Mouse (Mus musculus) olfactory bulb, adult 2 months (tissue): ENCODE results near the gene Cdh18.

Experiments used
- CTCF ChIP-seq: fragments of 200-500 bp; IDR thresholded peaks from 2 replicates; pipeline ENCODE4 v1.5.1; 2012; ENCODE audit warnings: low read depth, mild to moderate bottlenecking, low read length, moderate library complexity; ENCODE audit not compliant: insufficient read depth
- POLR2A ChIP-seq: fragments of 200-500 bp; IDR thresholded peaks from 2 replicates; pipeline ENCODE4 v1.6.1; 2012; ENCODE audit warnings: mild to moderate bottlenecking, low read depth, low read length, moderate library complexity; ENCODE audit not compliant: insufficient read depth

DNA sequence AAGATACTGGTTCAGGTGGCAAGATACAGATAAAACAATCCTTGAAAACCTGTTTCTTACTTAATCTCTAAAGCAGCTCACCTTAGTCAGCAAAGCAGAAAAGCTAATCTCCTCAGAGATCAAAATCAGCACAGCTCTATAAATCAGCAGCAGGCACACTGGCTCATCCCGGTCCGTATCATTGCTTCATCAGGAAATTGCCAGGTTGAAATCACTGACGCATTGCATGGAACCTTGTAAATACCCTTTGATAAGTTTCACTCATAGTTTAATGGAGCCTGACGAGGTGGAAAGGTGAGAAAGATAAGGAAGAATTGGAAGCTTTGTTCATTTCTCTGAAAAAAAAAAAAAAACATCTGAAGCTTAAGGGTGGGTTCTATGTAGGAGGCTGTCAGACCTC, 837.0 kb downstream of the Cdh18 start:
- TF ChIP-seq POLR2A: no peak
- TF ChIP-seq CTCF: no peak
